Mouse (Mus musculus): Measurements from ENCODE around the gene Gorasp1.

Gorasp1 gene

GRCm38 (mm10) chr9:119926497-119926896, 10.9 kb downstream of the Gorasp1 start:
- no peak for DNase-seq (ENCODE audit: low read depth, low spot score)

- DNase-seq (ENCODE audit: low read depth, low spot score), result no peak
Observed at GRCm38 (mm10) chr9:119925729-119926128, 11.6 kb downstream of the Gorasp1 start.

- DNase-seq (ENCODE audit: low read depth, low spot score), result peak; percentile 16
Observed at GRCm38 (mm10) chr9:119925120-119925657, 12.2 kb downstream of the Gorasp1 start.

- DNase-seq (ENCODE audit: low read depth, low spot score), result no peak
Observed at GRCm38 (mm10) chr9:119923462-119923861, 13.9 kb downstream of the Gorasp1 start.

- DNase-seq (ENCODE audit: low read depth, low spot score), result no peak
Observed at GRCm38 (mm10) chr9:119919858-119920257, 17.5 kb downstream of the Gorasp1 start.

- DNase-seq (ENCODE audit: low read depth, low spot score), result no peak
Observed at GRCm38 (mm10) chr9:119913087-119913838, 24.1 kb downstream of the Gorasp1 start.

- DNase-seq (ENCODE audit: low read depth, low spot score), result peak; percentile 44
Observed at GRCm38 (mm10) chr9:119909931-119910330, 27.4 kb downstream of the Gorasp1 start.

- no peak for DNase-seq (ENCODE audit: low read depth, low spot score)
Observed at GRCm38 (mm10) chr9:119908708-119909107, 28.7 kb downstream of the Gorasp1 start.

- DNase-seq (ENCODE audit: low read depth, low spot score), result peak; percentile 55
Observed at GRCm38 (mm10) chr9:119902410-119903151, 34.8 kb downstream of the Gorasp1 start.

- DNase-seq (ENCODE audit: low read depth, low spot score), result no peak
Observed at GRCm38 (mm10) chr9:119899446-119899845, 37.9 kb downstream of the Gorasp1 start.

- no peak for DNase-seq (ENCODE audit: low read depth, low spot score)
Observed at GRCm38 (mm10) chr9:119895040-119895721, 42.2 kb downstream of the Gorasp1 start.

GRCm38 (mm10) chr9:119894339-119895009, 42.9 kb downstream of the Gorasp1 start, which contains the start of gene Wdr48:
Gene Wdr48 (plus strand): TSS chr9:119894878.
- peak; percentile 97 for DNase-seq (ENCODE audit: low read depth, low spot score)

- DNase-seq (ENCODE audit: low read depth, low spot score), result no peak
Observed at GRCm38 (mm10) chr9:119893881-119894280, 43.5 kb downstream of the Gorasp1 start.

- DNase-seq (ENCODE audit: low read depth, low spot score), result no peak
Observed at GRCm38 (mm10) chr9:119890692-119891091, 46.7 kb downstream of the Gorasp1 start.

GRCm38 (mm10) chr9:119889446-119889845, 47.9 kb downstream of the Gorasp1 start:
- no peak for DNase-seq (ENCODE audit: low read depth, low spot score)

- DNase-seq (ENCODE audit: low read depth, low spot score), result no peak
Observed at GRCm38 (mm10) chr9:119888843-119889246, 48.5 kb downstream of the Gorasp1 start.

- peak; percentile 32 for DNase-seq (ENCODE audit: low read depth, low spot score)
Observed at GRCm38 (mm10) chr9:119887144-119887901, 50.0 kb downstream of the Gorasp1 start.

All from telencephalon, adult 2 months (tissue).